Mouse (Mus musculus) cerebellum, adult 2 months (tissue): ENCODE measurements around the gene Spef2.

Experiments
- CTCF ChIP-seq: fragments of 200-500 bp; IDR thresholded peaks from 2 replicates; pipeline ENCODE4 v1.5.1; 2011; ENCODE audit warnings: low read depth, mild to moderate bottlenecking, control low read depth, low read length, moderate library complexity, borderline replicate concordance; ENCODE audit not compliant: insufficient read depth
- POLR2A ChIP-seq: fragments of 200-500 bp; IDR thresholded peaks from 2 replicates; pipeline ENCODE4 v1.6.1; 2011; ENCODE audit warnings: low read length, control low read depth, borderline replicate concordance; ENCODE audit not compliant: insufficient read depth

GRCm38 (mm10) chr15:9530076-9530475 lies 218.6 kb downstream of the Spef2 start, which contains the start of gene Il7r:
- TF ChIP-seq CTCF, result no peak
- no peak for TF ChIP-seq POLR2A
